Mouse (Mus musculus): Measurements from ENCODE around the gene Ehhadh.

Ehhadh gene

GRCm38 (mm10) chr16:21794697-21795045 lies 7.1 kb upstream of the Ehhadh start:
- DNase-seq (ENCODE audit: low spot score in 2 of 2), result no peak

DNA sequence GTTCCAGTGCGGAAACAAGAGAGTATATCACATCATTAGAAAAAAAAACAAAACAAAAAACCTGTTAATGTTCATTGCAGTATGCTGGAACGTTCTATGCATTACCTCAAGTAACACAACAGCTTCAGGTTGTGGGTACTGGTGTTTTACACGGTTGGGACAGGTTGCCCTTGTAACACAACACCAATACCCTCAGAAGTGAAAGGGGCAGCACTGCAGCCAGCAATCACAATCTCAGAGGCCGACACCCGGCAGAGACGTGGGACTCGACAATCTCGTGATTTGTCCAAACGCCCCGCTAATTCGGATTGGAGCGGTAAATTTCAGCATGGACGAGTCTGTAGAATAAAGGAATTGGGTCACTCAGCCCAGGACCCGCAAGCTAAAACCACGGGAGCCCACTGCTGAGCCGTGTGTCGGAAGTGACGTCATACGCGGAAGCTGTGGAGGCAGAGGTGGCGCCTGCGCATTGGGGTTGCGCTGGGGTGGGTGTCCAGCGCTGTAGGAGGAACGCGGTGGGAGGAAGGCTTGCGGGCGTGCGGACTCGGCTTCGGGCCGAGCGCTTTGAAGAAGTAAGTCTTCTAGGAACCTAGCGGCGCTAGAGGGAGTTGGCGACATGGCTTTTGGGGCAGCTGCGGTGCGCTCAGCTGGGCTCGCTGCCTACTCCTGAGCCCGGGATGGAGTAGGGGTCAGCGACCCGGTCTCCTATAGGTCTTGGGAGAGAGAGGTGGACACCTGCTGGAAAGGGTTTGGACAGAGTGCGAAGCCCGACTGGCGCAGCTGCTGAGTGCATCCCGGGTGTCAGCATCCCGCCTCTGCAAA lies 6.5 kb upstream of the Ehhadh start, which contains the start of gene Map3k13:
Gene Map3k13 (plus strand): TSS at position 472 of the 822 bp plus-strand sequence.
- DNase-seq (ENCODE audit: low spot score in 2 of 2), result peak; percentile 89 to 97

DNA sequence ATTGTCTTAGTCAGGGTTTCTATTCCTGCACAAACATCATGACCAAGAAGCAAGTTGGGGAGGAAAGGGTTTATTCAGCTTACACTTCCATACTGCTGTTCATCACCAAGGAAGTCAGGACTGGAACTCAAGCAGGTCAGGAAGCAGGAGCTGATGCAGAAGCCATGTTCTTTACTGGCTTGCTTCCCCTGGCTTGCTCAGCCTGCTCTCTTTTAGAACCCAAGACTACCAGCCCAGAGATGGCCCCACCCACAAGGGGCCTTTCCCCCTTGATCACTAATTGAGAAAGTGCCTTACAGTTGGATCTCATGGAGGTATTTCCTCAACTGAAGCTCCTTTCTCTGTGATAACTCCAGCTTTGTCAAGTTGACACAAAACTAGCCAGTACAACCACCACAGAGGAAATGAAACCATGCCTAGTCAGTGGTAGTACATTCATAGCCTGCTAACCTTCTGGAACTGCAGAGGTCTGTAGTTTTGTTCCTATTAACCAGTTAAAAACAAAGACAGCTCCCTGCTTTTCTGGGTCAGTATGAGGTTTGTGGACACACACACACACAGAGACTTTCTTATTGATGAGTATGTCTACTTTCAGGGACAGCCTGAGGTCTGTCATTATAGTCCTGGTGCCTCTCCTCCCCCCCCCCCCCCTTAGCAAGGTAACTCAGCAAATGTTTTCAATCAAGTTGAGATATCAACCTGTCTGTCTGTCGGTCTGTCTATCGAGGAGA lies 5.6 kb upstream of the Ehhadh start:
- DNase-seq (ENCODE audit: low spot score in 2 of 2), result peak in 1 of 2 experiments; percentile 21

DNA sequence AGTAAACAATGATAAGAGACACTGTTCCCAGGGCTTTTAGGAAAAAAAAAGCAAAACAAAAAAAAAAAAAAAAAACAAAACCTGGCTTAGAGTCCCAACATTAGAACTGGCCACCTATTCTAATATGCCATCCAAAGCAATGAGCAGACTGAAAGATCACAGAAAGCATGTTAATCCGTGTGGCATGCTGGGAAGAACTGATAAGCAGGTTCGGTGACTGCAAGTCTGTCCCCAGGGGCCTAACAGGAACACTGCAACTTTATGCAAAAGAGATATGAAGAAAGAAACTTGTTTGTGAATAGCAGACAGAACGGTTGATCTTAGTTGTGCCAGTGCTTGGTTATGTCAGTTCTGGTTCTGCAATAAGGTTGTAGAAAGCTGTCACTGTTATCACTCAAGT lies 4.2 kb upstream of the Ehhadh start:
- DNase-seq (ENCODE audit: low spot score in 2 of 2), result peak in 1 of 2 experiments; percentile 59

- DNase-seq (ENCODE audit: low spot score in 2 of 2), result no peak
Measured at GRCm38 (mm10) chr16:21790469-21790868, 2.9 kb upstream of the Ehhadh start.

- DNase-seq (ENCODE audit: low spot score in 2 of 2), result no peak
Measured at GRCm38 (mm10) chr16:21789180-21789579, 1.6 kb upstream of the Ehhadh start.

DNA sequence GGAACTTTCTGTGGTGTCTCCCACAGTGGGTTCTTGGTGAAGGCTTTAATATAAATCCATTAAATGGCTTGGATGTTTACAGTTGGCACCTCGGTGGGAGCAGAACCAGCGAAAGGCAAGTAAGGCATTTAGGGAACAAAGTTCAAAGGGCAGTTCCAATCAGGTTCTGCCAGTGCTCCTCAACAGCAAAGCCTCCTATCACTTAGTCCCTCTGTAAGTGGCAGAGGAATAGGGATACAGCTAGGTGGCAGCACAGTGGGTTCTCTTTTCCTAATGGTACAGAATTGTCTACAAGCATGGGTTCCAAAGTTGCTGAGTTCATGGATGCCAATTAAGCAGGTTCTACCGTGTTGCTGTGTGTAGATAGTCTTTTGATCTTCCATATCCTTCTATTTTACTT lies 974 bp upstream of the Ehhadh start:
- DNase-seq (ENCODE audit: low spot score in 2 of 2), result no peak

- DNase-seq (ENCODE audit: low spot score in 2 of 2), result no peak
Measured at GRCm38 (mm10) chr16:21786317-21786716, 1.3 kb downstream of the Ehhadh start.

GRCm38 (mm10) chr16:21785000-21785399 lies 2.6 kb downstream of the Ehhadh start:
- no peak for DNase-seq (ENCODE audit: low spot score in 2 of 2)

DNA sequence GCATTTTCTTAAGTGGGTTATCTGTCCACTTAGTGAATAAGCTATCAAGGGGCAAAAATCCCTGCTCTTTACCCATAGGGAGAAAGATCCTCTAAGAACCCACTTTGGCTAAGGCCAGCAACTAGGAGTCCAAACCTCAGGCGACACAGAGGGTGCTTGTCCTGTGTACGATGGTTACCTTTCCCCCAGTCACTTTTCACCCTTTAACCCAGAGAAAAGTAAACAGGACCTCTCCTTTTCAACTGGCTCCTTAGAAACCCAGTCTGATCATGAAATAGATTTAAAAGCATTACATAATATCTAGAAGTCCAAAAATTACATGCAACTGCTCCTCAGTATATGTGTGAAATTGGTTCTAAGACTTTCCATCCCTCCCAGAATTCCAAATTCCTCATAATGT lies 4.8 kb downstream of the Ehhadh start:
- no peak for DNase-seq (ENCODE audit: low spot score in 2 of 2)

DNA sequence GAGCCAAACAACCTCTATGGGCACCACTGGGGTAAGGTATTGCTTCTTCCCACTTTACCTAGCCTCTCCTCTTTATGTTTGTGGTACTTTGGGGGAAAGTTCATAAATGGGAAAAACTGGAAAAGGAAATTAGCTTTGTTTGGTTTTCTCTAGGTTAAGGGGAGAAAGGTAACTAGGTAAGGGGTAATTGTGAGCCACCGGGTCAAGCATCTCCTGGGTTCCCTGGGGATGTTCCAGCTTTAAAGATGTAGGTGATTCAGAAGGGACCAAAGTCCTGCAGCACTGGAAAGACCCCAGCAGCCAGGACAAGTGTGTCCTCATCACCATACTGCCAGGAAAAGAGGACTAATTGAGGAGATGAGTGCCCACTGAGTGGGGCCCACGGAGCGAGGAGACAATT lies 5.7 kb downstream of the Ehhadh start:
- DNase-seq (ENCODE audit: low spot score in 2 of 2), result no peak

- DNase-seq (ENCODE audit: low spot score in 2 of 2), result no peak
Measured at GRCm38 (mm10) chr16:21781277-21781676, 6.3 kb downstream of the Ehhadh start.

- no peak for DNase-seq (ENCODE audit: low spot score in 2 of 2)
Measured at GRCm38 (mm10) chr16:21779149-21779548, 8.5 kb downstream of the Ehhadh start.

GRCm38 (mm10) chr16:21778293-21778866 lies 9.2 kb downstream of the Ehhadh start:
- DNase-seq (ENCODE audit: low spot score in 2 of 2), result peak in 1 of 2 experiments; percentile 33

- no peak for DNase-seq (ENCODE audit: low spot score in 2 of 2)
Measured at GRCm38 (mm10) chr16:21774725-21775124, 12.9 kb downstream of the Ehhadh start.

GRCm38 (mm10) chr16:21769667-21770066 lies 17.9 kb downstream of the Ehhadh start:
- no peak for DNase-seq (ENCODE audit: low spot score in 2 of 2)

GRCm38 (mm10) chr16:21768255-21768654 lies 19.4 kb downstream of the Ehhadh start:
- DNase-seq (ENCODE audit: low spot score in 2 of 2), result no peak

DNA sequence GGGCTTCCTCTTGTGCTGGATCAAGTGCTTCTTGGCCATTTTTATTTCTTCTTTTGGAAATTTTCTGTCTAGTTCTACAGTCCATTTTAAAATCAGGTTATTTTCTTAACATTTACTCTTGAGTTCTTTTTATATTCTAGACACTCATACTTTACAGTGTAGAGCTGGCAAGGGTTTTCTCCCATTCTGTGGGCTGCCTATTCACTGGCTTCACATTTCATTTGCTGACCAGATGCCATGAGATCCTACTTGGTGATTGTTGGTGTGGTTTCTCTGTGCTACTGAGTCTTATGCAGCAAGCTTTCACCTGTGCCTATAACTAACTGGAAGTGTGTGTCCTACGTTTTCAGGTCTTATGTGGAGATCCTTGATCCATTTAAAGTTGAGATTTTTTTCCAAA lies 29.2 kb downstream of the Ehhadh start:
- DNase-seq (ENCODE audit: low spot score in 2 of 2), result no peak

GRCm38 (mm10) chr16:21743401-21743800 lies 44.2 kb downstream of the Ehhadh start:
- DNase-seq (ENCODE audit: low spot score in 2 of 2), result no peak

DNA sequence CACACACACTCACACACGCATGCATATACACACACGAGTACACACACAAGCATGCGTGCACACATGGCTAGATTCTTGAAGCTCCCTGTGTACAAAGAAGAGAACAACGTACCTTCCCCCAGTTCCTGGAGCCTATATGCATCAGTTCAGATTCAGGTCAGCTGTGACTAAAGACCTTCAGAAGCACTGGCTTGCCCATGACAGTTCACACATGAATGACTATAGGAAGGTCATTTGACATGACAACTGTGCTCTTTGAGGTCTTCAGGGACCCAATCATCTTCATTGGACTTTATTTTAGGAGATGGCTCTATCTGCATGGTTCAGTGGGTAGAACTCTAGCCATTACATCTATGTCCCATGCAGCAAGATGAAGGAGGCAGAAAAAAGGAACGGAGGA lies 44.7 kb downstream of the Ehhadh start:
- no peak for DNase-seq (ENCODE audit: low spot score in 2 of 2)

GRCm38 (mm10) chr16:21742191-21742870 lies 45.3 kb downstream of the Ehhadh start:
- no peak for DNase-seq (ENCODE audit: low spot score in 2 of 2)

DNA sequence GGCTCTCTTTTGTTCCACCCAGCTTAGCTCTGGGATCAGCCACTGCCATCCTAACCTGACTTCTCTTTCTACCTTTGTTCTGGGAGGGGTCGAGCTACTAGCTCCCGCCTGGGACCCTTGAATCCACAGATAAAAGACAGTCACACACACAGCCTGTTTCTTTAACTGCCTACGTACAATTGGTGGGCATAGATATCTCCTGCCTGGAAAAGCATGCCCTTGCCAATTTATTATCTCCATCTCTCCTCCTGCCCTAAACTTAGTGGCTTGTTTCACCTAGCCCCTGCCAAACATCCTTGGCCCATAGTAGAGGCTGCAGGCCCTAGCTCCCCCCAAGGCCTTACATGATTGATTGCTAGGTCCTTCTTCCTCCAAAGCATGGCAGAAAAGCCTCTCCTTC lies 46.1 kb downstream of the Ehhadh start:
- DNase-seq (ENCODE audit: low spot score in 2 of 2), result no peak

All from spleen, postnatal 10 days (tissue).